Mouse (Mus musculus) midbrain, embryonic 16.5 days (tissue): ENCODE measurements around the gene Nupl1. TPM values are rescaled to one million over a fixed set of nuclear protein-coding genes. Genes with fewer than 3 reads are reported as not detected.

Experiments
- ATAC-seq: fragments of 200-750 bp; cut with Nextera tagmentation; 2 replicates; pipeline ENCODE4 v1.8.0; 2017; ENCODE audit warnings: moderate TSS enrichment
- H3K27ac ChIP-seq: fragments of 300-500 bp; sonication (generic); 2 replicates; pipeline ENCODE4 v1.5.1; 2014; ENCODE audit warnings: mild to moderate bottlenecking, low read length, mixed read lengths
- H3K27me3 ChIP-seq: fragments of 300-500 bp; sonication (generic); 2 replicates; pipeline ENCODE4 v1.6.1; 2014; ENCODE audit warnings: low read depth, low read length, mixed read lengths; ENCODE audit not compliant: control insufficient read depth, insufficient read depth
- H3K36me3 ChIP-seq: fragments of 300-500 bp; sonication (generic); 2 replicates; pipeline ENCODE4 v1.6.1; 2014; ENCODE audit warnings: mild to moderate bottlenecking, low read length, moderate library complexity, mixed read lengths; ENCODE audit not compliant: control insufficient read depth, insufficient read depth
- H3K4me1 ChIP-seq: fragments of 300-500 bp; sonication (generic); 2 replicates; pipeline ENCODE4 v1.6.1; 2014; ENCODE audit warnings: mild to moderate bottlenecking, low read length, mixed read lengths; ENCODE audit not compliant: control insufficient read depth, insufficient read depth
- H3K4me2 ChIP-seq: fragments of 300-500 bp; sonication (generic); 2 replicates; pipeline ENCODE4 v1.6.1; 2014; ENCODE audit warnings: mild to moderate bottlenecking, low read length, mixed read lengths
- H3K4me3 ChIP-seq: fragments of 300-500 bp; sonication (generic); 2 replicates; pipeline ENCODE4 v1.5.1; 2014; ENCODE audit warnings: low read depth, mild to moderate bottlenecking, low read length, moderate library complexity, mixed read lengths
- H3K9ac ChIP-seq: fragments of 300-500 bp; sonication (generic); 2 replicates; pipeline ENCODE4 v1.6.1; 2014; ENCODE audit warnings: low read depth, low read length, mixed read lengths
- H3K9me3 ChIP-seq: fragments of 300-500 bp; sonication (generic); replicated peaks from 2 replicates; pipeline ENCODE4 v1.6.1; 2014; ENCODE audit warnings: mild to moderate bottlenecking, low read length, mixed read lengths; ENCODE audit not compliant: control insufficient read depth, poor library complexity, severe bottlenecking
- WGBS: fragments of 180-500 bp; shearing (Covaris S2); extraction: QIAGEN DNeasy Blood & Tissue Kit; methylation state at CpG from one replicate; pipeline ENCODE4 v1.1.7; 2014; 5-methylcytosine and 5-hydroxymethylcytosine counted together
- polyA plus RNA-seq: library from polyadenylated mRNA; unstranded; fragments of >200 nt; fragmentation: Nextera tagmentation; extraction: Ambion mirVana; gene quantifications from 2 replicates; pipeline ENCODE4 v1.2.1, GENCODE M21; 2015

Gene Nupl1
- polyA plus RNA-seq, result 0.10 and 0.11 TPM in 2 replicates

DNA sequence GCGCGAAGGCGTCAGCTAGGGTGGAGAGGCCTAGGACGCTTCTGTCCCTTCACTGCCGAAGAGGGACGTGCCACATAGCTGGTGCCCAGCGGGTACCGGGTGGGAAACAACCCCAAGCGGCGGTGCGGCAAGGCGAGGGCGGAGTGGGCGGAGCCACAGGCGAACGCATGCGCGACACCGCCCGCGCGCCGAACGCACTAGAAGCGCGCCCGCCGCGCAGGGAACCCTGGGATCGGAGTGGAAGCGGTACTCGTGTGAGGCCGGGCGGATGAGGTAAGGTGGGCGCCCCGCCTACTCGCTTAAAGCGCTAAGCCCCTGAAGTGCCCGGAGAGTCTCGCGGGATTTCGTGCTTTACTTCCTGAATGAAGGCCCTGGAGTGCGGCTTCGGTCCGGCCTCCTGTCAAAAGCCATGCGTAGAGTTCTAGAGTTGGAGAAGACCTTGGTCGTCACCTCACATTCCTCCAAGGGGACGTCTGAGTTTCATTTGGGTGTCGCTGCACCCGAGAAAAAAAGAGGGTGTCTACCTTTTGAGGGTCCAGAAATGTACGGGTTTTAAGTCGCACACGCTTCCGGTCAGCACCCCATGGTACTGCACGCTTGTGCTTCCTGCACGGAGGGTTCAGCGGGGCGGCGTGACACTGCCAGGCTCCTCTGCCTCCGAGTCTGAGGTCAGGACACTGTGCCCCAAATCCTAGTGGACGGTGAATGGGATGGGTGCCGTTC is at the start of gene Nupl1, which contains the start of gene Gm49336:
Gene Nupl1, minus strand, starts transcription at position 151 of the 723 bp plus-strand sequence.
Gene Gm49336, minus strand, starts transcription at position 227 of the 723 bp plus-strand sequence.
- Histone ChIP-seq H3K9me3 (no peaks in the 10 kb centered on the region), H3K9ac (peak within 1 kb of the TSS; percentile 84), H3K27me3 (no peaks in the 10 kb centered on the region), H3K4me1 (peaks cover 22% of the 10 kb centered on the region), H3K27ac (peak within 1 kb of the TSS; percentile 90), H3K4me3 (peak within 1 kb of the TSS; percentile 56), H3K36me3 (no peaks in the 10 kb centered on the region), H3K4me2 (peak within 1 kb of the TSS; percentile 80)
- ATAC-seq, result peak; percentile 100
- WGBS, result under 1% methylated on average over 60 of the region's 62 CpGs

DNA sequence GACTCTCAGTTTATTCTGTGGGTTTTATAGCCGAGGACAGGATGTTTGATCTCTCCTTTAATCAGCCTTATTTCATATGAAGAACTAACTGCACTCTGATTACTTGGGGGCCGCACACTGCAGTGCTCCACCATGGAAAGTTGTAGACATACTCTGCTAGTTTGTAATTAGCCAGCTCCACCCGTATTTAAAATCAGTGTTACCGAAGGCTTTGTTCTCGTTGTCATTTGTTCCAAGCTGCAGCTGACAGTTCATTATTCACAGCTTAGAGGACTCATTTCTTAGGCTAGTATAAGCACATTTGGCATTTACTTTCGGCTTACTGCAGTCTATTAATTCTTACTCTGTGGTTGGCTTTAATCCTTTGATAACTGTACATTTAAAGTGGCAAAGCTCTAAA is 49.8 kb upstream of the Nupl1 start:
- Histone ChIP-seq H3K4me3 (no peak overlapping the region), H3K27me3 (no peaks in the 10 kb centered on the region), H3K36me3 (peaks cover 3% of the 10 kb centered on the region; the same call in 1 of the 2 replicates), H3K27ac (peak overlapping the region; percentile 57), H3K9me3 (no peaks in the 10 kb centered on the region), H3K9ac (no peak overlapping the region), H3K4me1 (no peaks in the 10 kb centered on the region; the same call in 1 of the 2 replicates), H3K4me2 (no peak overlapping the region)
- WGBS, result 20% methylated on average over 6 of the region's 6 CpGs
- peak; percentile 48; the same call in 1 of the 2 replicates for ATAC-seq

DNA sequence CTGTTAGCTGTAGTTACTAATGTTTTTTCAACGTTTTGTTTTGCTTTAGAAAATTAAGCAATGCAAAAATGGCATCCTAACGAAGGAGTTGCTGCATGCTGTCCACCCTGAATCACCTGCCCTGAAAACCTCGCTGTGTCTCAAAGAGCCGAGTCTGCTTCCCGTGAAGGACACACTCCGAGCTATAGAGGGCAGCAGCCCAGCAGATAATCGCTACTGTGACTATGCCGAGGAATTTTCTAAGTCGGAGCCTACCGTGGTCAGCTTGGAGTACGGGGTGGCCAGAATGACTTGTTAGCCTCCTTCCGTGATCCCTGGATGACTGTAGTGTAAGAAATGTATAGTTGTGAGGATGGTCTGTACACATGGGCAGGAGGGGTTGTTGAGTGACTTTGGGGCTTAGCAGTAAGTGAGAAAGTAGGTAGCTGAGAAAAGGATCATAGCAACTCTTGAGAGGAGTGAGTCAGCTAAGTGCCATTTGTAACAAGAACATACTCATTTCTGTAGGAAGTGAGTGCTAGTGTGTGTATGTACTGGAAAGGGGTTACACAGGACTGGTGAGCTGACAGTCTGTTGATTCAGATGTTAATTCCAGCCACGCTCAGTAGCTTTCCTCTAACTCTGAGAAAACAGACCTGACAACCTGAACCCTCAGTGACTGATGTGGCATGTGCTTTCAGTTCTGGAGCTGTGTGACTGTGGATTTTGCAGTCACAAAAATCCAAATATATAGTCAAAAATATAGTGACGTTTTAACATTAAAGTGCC is 49.2 kb upstream of the Nupl1 start:
- WGBS, result 44% methylated on average over 14 of the region's 14 CpGs
- ATAC-seq, result peak; percentile 58; the same call in 1 of the 2 replicates
- H3K27me3 ChIP-seq, result no peaks in the 10 kb centered on the region
- no peak overlapping the region for H3K9ac ChIP-seq
- no peaks in the 10 kb centered on the region for H3K9me3 ChIP-seq
- no peaks in the 10 kb centered on the region; the same call in 1 of the 2 replicates for H3K4me1 ChIP-seq
- no peak overlapping the region for H3K4me2 ChIP-seq
- H3K4me3 ChIP-seq, result no peak overlapping the region
- no peak overlapping the region for H3K27ac ChIP-seq
- peaks cover 3% of the 10 kb centered on the region; the same call in 1 of the 2 replicates for H3K36me3 ChIP-seq

DNA sequence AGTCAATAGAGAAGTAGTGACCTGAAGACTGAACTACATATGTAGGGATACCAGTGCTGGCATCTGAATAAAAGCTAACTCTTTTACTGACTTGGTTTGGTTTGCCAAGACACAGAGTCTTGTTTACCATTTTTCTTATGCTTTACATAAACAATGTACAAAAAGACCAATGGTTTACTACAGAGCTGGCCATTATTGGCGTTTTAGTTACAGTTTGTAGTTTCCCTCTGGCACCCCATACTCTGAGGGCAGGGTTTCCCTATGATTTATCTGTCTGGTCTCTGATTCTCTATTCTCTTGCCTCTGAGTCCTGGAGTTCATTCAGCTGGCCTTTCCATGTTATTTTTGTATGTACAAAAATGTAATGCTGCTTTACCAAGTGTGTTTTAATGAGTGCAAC is 44.3 kb upstream of the Nupl1 start:
- no peak for ATAC-seq
- H3K9me3 ChIP-seq, result no peaks in the 10 kb centered on the region
- no peaks in the 10 kb centered on the region for H3K4me1 ChIP-seq
- WGBS, result 88% methylated on average over 1 of the region's 1 CpGs
- no peak overlapping the region for H3K27ac ChIP-seq
- no peak overlapping the region for H3K4me3 ChIP-seq
- H3K4me2 ChIP-seq, result no peak overlapping the region
- peaks cover 14% of the 10 kb centered on the region; the same call in 1 of the 2 replicates for H3K36me3 ChIP-seq
- H3K27me3 ChIP-seq, result no peaks in the 10 kb centered on the region
- no peak overlapping the region for H3K9ac ChIP-seq

DNA sequence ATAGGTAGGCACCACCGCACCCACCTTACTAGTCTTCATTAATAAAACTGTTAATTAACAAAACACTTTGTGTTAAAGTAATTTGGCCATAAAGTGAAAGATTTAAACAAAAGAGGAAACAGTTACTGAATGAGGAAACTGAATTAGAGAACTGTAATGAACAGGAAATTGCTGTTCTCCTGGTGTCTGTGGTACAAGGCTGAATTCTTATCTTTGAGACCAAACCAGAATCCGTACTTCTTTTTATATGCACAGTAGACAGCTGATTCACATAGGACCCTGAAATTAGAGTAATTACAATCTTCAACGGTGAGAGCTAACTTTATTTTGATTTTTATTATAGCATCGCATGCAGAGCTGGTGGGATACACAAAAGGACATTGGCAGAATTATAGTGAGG is 39.1 kb upstream of the Nupl1 start:
- Histone ChIP-seq H3K9me3 (no peaks in the 10 kb centered on the region), H3K27ac (no peak overlapping the region)

DNA sequence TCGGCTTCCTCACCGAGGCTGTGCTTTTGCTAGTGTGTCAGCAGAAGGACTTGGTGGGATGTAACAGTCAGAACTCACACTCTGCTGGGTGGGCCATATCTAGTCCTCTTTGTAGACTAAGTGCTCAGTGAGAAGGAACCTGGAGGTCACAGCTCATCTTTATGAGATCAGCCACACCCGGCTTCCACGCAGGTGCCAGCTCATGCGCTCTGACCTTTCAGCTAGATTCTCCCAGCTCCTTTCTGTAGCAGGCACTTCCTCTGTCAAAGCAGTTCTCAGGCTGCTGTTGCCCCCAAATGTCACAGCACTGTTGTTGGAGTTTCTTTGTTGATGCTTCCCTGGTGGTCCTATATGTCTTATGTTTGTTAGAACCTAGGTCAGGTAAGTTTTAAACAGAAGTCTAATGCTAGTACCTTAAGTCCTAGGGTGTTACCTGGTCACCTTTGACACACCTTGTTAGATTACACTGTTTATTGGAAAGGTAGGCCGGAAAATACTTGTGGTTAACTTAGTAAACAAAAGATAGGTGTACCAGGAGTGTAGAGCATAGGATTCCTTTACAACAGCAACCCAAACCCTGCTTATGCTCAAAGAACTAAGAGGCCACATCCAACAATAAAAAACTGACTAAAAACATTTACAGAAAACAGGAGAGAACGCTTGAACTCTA is 35.1 kb upstream of the Nupl1 start:
- ATAC-seq, result no peak
- Histone ChIP-seq H3K4me2 (no peak overlapping the region), H3K36me3 (peaks cover 19% of the 10 kb centered on the region), H3K27ac (no peak overlapping the region), H3K9me3 (no peaks in the 10 kb centered on the region), H3K4me3 (no peak overlapping the region), H3K27me3 (no peaks in the 10 kb centered on the region), H3K4me1 (no peaks in the 10 kb centered on the region), H3K9ac (no peak overlapping the region)
- WGBS, result 85% methylated on average over 7 of the region's 7 CpGs

More for the DNA sequence above, 39.1 kb upstream of the Nupl1 start:
- Histone ChIP-seq H3K27me3 (no peaks in the 10 kb centered on the region), H3K4me1 (no peaks in the 10 kb centered on the region), H3K36me3 (peaks cover 20% of the 10 kb centered on the region), H3K4me3 (no peak overlapping the region), H3K9ac (no peak overlapping the region), H3K4me2 (no peak overlapping the region)
- 90% methylated on average over 4 of the region's 4 CpGs for WGBS
- ATAC-seq, result no peak

DNA sequence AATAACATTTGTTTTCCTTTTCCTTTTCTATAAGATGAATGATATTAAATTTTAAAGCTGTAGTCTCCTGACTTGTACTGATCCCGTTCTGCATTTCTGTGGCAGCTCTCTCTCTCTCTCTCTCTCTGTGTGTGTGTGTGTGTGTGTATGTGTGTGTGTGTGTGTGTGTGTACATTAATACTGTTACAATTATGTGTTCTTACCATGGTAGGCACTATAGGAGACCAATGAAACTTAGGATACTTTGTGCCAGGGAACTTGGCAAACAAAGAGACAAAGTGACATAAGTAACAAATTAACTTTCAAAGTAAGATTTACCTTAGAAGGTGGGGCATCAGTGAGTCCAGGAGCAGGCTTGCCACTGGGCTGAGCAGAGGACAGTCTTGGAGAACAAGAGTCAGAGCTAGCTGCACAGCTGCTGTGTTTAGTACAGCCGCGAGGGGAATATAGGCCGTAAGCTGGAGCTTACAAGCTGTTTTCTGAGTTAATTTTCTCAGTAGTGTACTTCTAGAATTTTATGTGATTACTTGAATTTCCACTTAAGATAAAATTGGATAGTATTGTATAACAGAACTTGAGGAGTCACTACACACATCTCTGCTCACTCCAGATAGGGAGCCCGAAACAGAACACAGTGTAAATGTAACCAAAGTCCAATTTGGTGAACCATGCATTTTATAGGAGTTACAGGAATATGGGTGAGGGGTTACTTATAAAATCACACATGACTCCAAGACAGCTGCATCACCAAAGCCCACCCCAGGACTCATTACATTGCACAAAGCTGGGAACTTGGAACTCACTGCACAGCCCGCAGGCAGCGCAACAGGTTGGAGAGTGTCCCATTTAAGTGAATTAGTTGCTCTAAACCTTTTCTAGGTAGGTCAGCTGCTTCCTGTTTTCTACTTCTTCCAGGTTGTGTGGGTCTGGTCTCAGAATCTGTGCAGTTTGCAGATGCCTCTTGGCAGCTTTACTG is 24.4 kb upstream of the Nupl1 start:
- no peaks in the 10 kb centered on the region for H3K4me1 ChIP-seq
- peaks cover 3% of the 10 kb centered on the region; the same call in 1 of the 2 replicates for H3K36me3 ChIP-seq
- no peaks in the 10 kb centered on the region for H3K9me3 ChIP-seq
- no peak for ATAC-seq
- no peaks in the 10 kb centered on the region for H3K27me3 ChIP-seq
- WGBS, result 93% methylated on average over 7 of the region's 7 CpGs
- no peak overlapping the region for H3K9ac ChIP-seq
- no peak overlapping the region for H3K4me2 ChIP-seq
- H3K27ac ChIP-seq, result no peak overlapping the region
- H3K4me3 ChIP-seq, result no peak overlapping the region

DNA sequence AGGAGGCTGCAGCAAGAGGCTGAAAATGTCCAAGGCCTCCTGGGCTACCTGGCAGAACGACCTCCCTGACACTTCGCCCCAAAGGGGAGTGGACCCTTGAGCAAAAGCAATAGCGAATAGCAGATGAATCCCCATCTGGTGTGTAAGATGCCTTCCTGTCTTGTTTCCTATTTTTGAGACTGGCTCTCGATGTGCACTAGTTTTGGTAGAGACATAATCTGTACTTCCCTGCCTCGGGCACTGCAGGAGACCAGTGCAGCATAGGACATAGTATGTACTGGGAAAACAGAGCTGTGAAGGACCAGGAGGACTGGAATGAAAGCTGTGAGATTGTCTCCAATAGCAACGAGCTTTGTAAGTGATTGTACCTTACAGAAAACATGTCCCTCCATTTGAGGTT is 22.1 kb upstream of the Nupl1 start:
- no peak overlapping the region for H3K4me2 ChIP-seq
- 0 out of 2 replicates have a peak, but pooled peaks cover 3% of the 10 kb centered on the region for H3K4me1 ChIP-seq
- no peak overlapping the region for H3K27ac ChIP-seq
- H3K9ac ChIP-seq, result no peak overlapping the region
- H3K36me3 ChIP-seq, result peaks cover 3% of the 10 kb centered on the region; the same call in 1 of the 2 replicates
- no peaks in the 10 kb centered on the region for H3K9me3 ChIP-seq
- 80% methylated on average over 6 of the region's 6 CpGs for WGBS
- H3K27me3 ChIP-seq, result no peaks in the 10 kb centered on the region
- no peak overlapping the region for H3K4me3 ChIP-seq
- ATAC-seq, result no peak
